Mouse (Mus musculus) intestine, embryonic 14.5 days (tissue): ENCODE data around the gene Cenpc1. TPM values are rescaled to one million over a fixed set of nuclear protein-coding genes. Genes with fewer than 3 reads are reported as not detected.

Experiments
- ATAC-seq: fragments of 200-750 bp; cut with Nextera tagmentation; replicated peaks from 2 replicates; pipeline ENCODE4 v1.8.0; 2017; ENCODE audit warnings: low read depth, moderate number of reproducible peaks, moderate TSS enrichment, moderate library complexity; ENCODE audit not compliant: low FRiP score, low TSS enrichment
- DNase-seq: peaks from one replicate; pipeline ENCODE4 v3.0.0-alpha.2; 2018; ENCODE audit warnings: low spot score
- H3K27ac ChIP-seq: fragments of 300-500 bp; sonication (generic); 2 replicates; pipeline ENCODE4 v1.5.1; 2014; ENCODE audit warnings: low read depth, mild to moderate bottlenecking, control low read depth
- H3K27me3 ChIP-seq: fragments of 300-500 bp; sonication (generic); replicated peaks from 2 replicates; pipeline ENCODE4 v1.6.1; 2014; ENCODE audit warnings: low read length, control low read depth; ENCODE audit not compliant: control insufficient read depth, insufficient read depth
- H3K36me3 ChIP-seq: fragments of 300-500 bp; sonication (generic); 2 replicates; pipeline ENCODE4 v1.6.1; 2014; ENCODE audit warnings: low read length, control low read depth; ENCODE audit not compliant: control insufficient read depth, insufficient read depth
- H3K4me1 ChIP-seq: fragments of 300-500 bp; sonication (generic); replicated peaks from 2 replicates; pipeline ENCODE4 v1.6.1; 2014; ENCODE audit warnings: low read length, control low read depth, mixed read lengths; ENCODE audit not compliant: control insufficient read depth, insufficient read depth
- H3K4me2 ChIP-seq: fragments of 300-500 bp; sonication (generic); 2 replicates; pipeline ENCODE4 v1.6.1; 2014; ENCODE audit warnings: low read length
- H3K4me3 ChIP-seq: fragments of 300-500 bp; sonication (generic); 2 replicates; pipeline ENCODE4 v1.5.1; 2014; ENCODE audit warnings: low read depth, low read length, control low read depth, mixed read lengths
- H3K9ac ChIP-seq: fragments of 300-500 bp; sonication (generic); 2 replicates; pipeline ENCODE4 v1.6.1; 2014; ENCODE audit warnings: mild to moderate bottlenecking, low read length
- H3K9me3 ChIP-seq: fragments of 300-500 bp; sonication (generic); 2 replicates; pipeline ENCODE4 v1.6.1; 2016; ENCODE audit warnings: low read length, control low read depth; ENCODE audit not compliant: control insufficient read depth
- WGBS: fragments of 180-500 bp; shearing (Covaris S2); extraction: QIAGEN DNeasy Blood & Tissue Kit; methylation state at CpG from one replicate; pipeline ENCODE4 v1.1.7; 2014; 5-methylcytosine and 5-hydroxymethylcytosine counted together
- polyA plus RNA-seq: library from polyadenylated mRNA; unstranded; fragments of >200 nt; fragmentation: Nextera tagmentation; extraction: Ambion mirVana; gene quantifications from 2 replicates; pipeline ENCODE4 v1.2.1, GENCODE M21; 2014

Gene Cenpc1
- polyA plus RNA-seq, 1 experiment from 2014 or later = 30.5 TPM

DNA sequence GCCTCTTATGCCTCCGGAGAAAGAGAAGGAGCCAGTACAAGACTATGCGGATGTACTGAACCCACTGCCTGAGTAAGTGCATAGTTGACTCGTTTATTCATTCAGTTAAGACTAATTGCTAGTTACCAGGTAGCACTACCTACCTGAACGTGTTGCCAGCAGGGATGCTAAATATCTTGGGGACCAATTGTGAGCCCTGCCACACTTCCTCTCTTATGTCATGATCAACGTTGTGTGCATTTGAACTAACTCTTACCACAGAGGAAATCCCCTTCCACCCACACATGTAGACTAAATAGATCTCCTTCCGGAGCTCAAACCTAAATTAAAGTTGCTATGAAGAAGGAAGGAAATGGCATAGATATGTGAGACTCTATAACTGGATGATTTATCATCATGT lies 21.4 kb upstream of the Cenpc1 start:
- Histone ChIP-seq H3K4me1 (no peaks in the 10 kb centered on the region), H3K4me2 (no peak overlapping the region), H3K36me3 (no peaks in the 10 kb centered on the region), H3K9me3 (no peaks in the 10 kb centered on the region), H3K9ac (no peak overlapping the region), H3K27ac (no peak overlapping the region), H3K27me3 (no peaks in the 10 kb centered on the region), H3K4me3 (no peak overlapping the region)
- no peak for DNase-seq
- WGBS = 74% methylated on average over 6 of the region's 6 CpGs
- no peak for ATAC-seq

DNA sequence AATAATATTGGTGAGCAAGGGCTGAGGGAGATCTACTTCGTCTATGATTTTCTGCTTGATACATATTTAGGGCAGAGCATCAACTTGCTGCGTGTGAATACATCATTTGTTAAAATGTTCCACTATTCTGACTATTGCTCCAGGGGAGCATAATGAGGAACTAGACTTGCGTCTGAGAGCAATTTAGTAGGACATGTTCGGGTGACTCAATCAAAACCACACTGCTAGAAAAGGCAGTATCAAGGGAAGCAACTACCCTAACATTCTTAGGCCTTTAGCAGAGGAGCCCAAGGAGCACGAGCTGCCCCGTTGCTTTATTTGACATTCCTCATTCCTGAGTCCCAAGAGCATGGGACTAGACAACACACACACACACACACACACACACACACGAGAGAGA lies 19.6 kb upstream of the Cenpc1 start:
- Histone ChIP-seq H3K36me3 (no peaks in the 10 kb centered on the region), H3K27me3 (no peaks in the 10 kb centered on the region), H3K9ac (no peak overlapping the region), H3K4me2 (no peak overlapping the region), H3K9me3 (no peaks in the 10 kb centered on the region), H3K27ac (no peak overlapping the region), H3K4me1 (no peaks in the 10 kb centered on the region), H3K4me3 (no peak overlapping the region)
- ATAC-seq = no peak
- DNase-seq = no peak
- 75% methylated on average over 7 of the region's 7 CpGs for WGBS

DNA sequence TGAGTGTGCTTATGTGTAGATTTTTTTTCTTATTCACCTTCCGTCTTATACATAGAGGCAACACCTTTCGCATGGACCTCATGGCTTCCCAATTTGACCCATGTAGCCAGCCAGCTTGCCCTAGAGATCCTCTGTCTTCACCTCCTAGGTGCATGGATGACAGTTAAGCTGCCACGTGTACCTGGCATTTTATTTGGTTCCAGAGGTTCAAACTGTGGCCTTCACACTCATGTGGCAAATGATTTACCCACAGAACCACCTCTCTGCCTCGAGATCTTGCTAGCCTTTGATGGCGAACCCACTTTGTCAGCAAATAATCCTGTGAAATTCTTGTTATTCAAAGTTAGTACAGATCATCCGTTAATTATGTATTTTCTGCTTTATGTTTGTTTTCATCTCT lies 18.6 kb upstream of the Cenpc1 start:
- Histone ChIP-seq H3K4me2 (no peak overlapping the region), H3K9me3 (no peaks in the 10 kb centered on the region), H3K27ac (no peak overlapping the region), H3K9ac (no peak overlapping the region), H3K27me3 (no peaks in the 10 kb centered on the region), H3K4me1 (no peaks in the 10 kb centered on the region), H3K36me3 (no peaks in the 10 kb centered on the region), H3K4me3 (no peak overlapping the region)
- DNase-seq (no peak), ATAC-seq (no peak)
- WGBS = 79% methylated on average over 6 of the region's 6 CpGs

GRCm38 (mm10) chr5:86078720-86079334 lies 13.4 kb upstream of the Cenpc1 start:
- WGBS = 78% methylated on average over 3 of the region's 3 CpGs
- DNase-seq (no peak), ATAC-seq (no peak)
- H3K9me3 ChIP-seq = no peaks in the 10 kb centered on the region
- no peak overlapping the region for H3K27ac ChIP-seq
- no peak overlapping the region for H3K4me3 ChIP-seq
- H3K4me2 ChIP-seq = no peak overlapping the region
- H3K27me3 ChIP-seq = no peaks in the 10 kb centered on the region
- no peaks in the 10 kb centered on the region for H3K36me3 ChIP-seq
- no peaks in the 10 kb centered on the region for H3K4me1 ChIP-seq
- no peak overlapping the region for H3K9ac ChIP-seq

DNA sequence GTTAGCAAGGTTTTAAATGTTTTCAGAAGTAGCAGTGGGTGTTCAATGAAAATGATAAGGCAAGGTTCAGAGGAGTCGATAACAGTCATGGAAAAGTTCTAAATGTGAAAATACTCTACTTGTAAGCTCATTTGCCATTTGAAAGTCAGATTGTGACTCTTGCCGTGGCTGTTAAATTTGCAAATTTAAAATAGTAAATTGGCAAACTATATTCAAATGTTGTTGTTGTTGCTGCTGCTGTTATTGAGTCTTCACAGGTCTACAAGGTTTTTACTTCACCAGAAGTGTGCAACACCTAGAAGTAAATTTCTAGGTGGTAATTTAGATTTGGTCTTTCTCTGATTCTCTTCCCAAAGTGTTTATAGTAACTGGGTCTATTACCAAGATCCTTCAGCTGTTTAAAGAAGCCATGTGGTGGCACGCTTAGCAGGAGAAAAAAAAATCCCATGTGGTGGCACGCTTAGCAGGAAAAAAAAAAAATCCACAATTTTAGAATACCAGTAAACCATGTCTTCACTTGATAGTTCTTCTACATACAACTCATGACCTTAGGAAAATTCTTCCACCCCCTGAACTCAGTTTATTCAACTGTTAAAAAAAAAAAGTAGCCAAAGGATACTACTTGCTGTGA lies 7.5 kb upstream of the Cenpc1 start:
- no peak for ATAC-seq
- DNase-seq = no peak
- Histone ChIP-seq H3K4me3 (no peak overlapping the region), H3K36me3 (no peaks in the 10 kb centered on the region), H3K9ac (no peak overlapping the region), H3K4me2 (no peak overlapping the region), H3K4me1 (no peaks in the 10 kb centered on the region), H3K27ac (no peak overlapping the region), H3K9me3 (no peaks in the 10 kb centered on the region), H3K27me3 (no peaks in the 10 kb centered on the region)
- 81% methylated on average over 4 of the region's 4 CpGs for WGBS

DNA sequence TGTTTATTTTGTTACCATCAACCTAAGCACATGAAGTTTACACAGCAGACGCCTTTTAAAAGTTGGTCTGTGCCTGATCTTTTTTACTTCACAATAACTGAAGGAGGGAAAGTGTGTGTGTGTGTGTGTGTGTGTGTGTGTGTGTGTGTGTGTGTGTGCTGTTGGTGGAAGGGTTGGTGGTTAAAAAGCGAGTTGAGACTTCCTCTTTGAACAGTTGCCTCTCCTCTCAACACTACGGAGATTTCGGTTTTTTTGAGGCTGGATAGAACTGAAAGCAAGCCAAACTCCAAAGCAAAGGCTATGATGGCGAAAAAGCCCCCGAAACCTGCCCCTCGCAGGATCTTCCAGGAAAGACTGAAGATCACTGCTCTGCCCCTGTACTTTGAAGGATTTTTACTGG lies 6.2 kb upstream of the Cenpc1 start, which contains the start of gene Stap1:
TSS of gene Stap1 (plus strand) at position 209 of the 400 bp plus-strand sequence.
- WGBS = 56% methylated on average over 7 of the region's 7 CpGs
- ATAC-seq = no peak

GRCm38 (mm10) chr5:86069121-86069520 lies 3.7 kb upstream of the Cenpc1 start:
- ATAC-seq (no peak), DNase-seq (no peak)
- no peaks in the 10 kb centered on the region for H3K9me3 ChIP-seq
- no peaks in the 10 kb centered on the region for H3K27me3 ChIP-seq
- WGBS = 77% methylated on average over 6 of the region's 6 CpGs
- H3K27ac ChIP-seq = no peak overlapping the region
- no peaks in the 10 kb centered on the region for H3K36me3 ChIP-seq
- no peak overlapping the region for H3K4me3 ChIP-seq
- no peak overlapping the region for H3K9ac ChIP-seq
- H3K4me1 ChIP-seq = no peaks in the 10 kb centered on the region
- no peak overlapping the region for H3K4me2 ChIP-seq

More for the DNA sequence above, 6.2 kb upstream of the Cenpc1 start, which contains the start of gene Stap1:
- Histone ChIP-seq H3K4me2 (no peak within 1 kb of the TSS), H3K27ac (no peak within 1 kb of the TSS), H3K9ac (no peak within 1 kb of the TSS), H3K27me3 (no peaks in the 10 kb centered on the region), H3K4me3 (no peak within 1 kb of the TSS), H3K4me1 (no peaks in the 10 kb centered on the region), H3K9me3 (no peaks in the 10 kb centered on the region), H3K36me3 (no peaks in the 10 kb centered on the region)
- DNase-seq = no peak

GRCm38 (mm10) chr5:86068451-86068850 lies 3.1 kb upstream of the Cenpc1 start:
- Histone ChIP-seq H3K4me2 (no peak overlapping the region), H3K9me3 (no peaks in the 10 kb centered on the region), H3K27ac (no peak overlapping the region), H3K27me3 (no peaks in the 10 kb centered on the region), H3K36me3 (no peaks in the 10 kb centered on the region), H3K4me3 (no peak overlapping the region), H3K9ac (no peak overlapping the region), H3K4me1 (no peaks in the 10 kb centered on the region)
- DNase-seq (no peak), ATAC-seq (no peak)
- WGBS = 79% methylated on average over 3 of the region's 3 CpGs

DNA sequence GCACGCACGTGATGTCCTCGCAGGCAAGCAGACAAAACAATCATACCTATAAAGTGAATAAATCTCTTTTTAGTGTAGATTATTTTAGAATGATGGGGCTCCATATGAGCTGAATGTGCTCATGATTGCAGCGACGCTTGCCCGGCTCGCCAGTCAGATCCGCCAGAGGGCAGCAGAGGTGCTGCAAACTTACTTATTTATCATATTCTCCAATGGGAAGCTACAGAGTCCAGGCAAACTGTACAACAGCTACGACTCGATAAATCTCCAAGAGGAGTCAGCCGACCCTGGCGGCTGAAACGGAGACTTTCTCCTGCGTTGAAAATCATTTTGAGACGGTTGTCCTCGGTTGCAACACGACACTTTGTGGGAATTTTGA lies 1.2 kb upstream of the Cenpc1 start:
- Histone ChIP-seq H3K36me3 (no peaks in the 10 kb centered on the region), H3K4me1 (no peaks in the 10 kb centered on the region), H3K9ac (peak overlapping the region; percentile 41; the same call in 1 of the 2 replicates), H3K9me3 (no peaks in the 10 kb centered on the region), H3K4me3 (peak overlapping the region; percentile 75), H3K27me3 (no peaks in the 10 kb centered on the region), H3K27ac (peak overlapping the region; percentile 77; the same call in 1 of the 2 replicates), H3K4me2 (peak overlapping the region; percentile 81)
- DNase-seq (peak; percentile 97), ATAC-seq (peak; percentile 36)
- under 1% methylated on average over 17 of the region's 17 CpGs for WGBS
